Mouse (Mus musculus): ENCODE data around the gene Cblb.

DNA sequence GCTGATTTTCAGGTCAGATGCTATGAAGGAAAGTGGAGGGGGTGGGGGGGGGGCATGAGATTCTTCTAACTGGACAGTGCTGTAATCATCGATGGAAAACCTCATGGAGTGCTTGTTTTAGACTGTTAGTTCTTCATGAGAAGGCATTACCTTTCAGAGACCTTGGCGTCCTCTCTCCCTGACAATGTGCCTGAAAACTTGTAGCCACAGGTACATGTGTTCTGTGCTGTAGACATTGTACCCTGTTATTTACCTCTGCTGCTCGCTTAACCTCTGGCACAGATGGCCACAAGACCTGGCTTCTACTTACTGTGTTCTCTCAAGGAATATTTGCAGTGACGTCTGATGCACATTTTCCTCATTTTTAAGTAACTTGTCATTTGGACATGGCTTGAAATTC lies 114.5 kb downstream of the Cblb start:
- TF ChIP-seq CTCF (IDR thresholded peaks at IDR 0.05; ENCODE audit: borderline replicate concordance, control insufficient read depth, extremely low read depth, insufficient read depth, low read length, poor library complexity): no peak
- TF ChIP-seq POLR2A (IDR thresholded peaks at IDR 0.05; ENCODE audit: control insufficient read depth, extremely low read depth, insufficient read depth, low read length, poor library complexity): no peak

Data from thymus, adult 2 months (tissue).